Mouse (Mus musculus) hindbrain, embryonic 12.5 days (tissue): Measurements from ENCODE around the gene Pnldc1. TPM values are rescaled to one million over a fixed set of nuclear protein-coding genes. Genes with fewer than 3 reads are reported as not detected.
A peak's percentile ranks its signal among the peaks of the same experiment; 100 is the strongest.
"Not testable (repeated sequence)": the region's sequence is repeated elsewhere in the genome, so short reads cannot be mapped to it uniquely, and the experiment has no call there.

Experiments used
- ATAC-seq: fragments of 200-750 bp; cut with Nextera tagmentation; 2 replicates; pipeline ENCODE4 v1.8.0; 2017; ENCODE audit warnings: moderate TSS enrichment; ENCODE audit not compliant: low FRiP score
- H3K27ac ChIP-seq: fragments of 300-500 bp; sonication (generic); 2 replicates; pipeline ENCODE4 v1.5.1; 2016; ENCODE audit warnings: mild to moderate bottlenecking
- H3K27me3 ChIP-seq: fragments of 300-500 bp; sonication (generic); 2 replicates; pipeline ENCODE4 v1.6.1; 2016; ENCODE audit warnings: mild to moderate bottlenecking
- H3K36me3 ChIP-seq: fragments of 300-500 bp; sonication (generic); 2 replicates; pipeline ENCODE4 v1.6.1; 2016; ENCODE audit warnings: mild to moderate bottlenecking
- H3K4me1 ChIP-seq: fragments of 300-500 bp; sonication (generic); 2 replicates; pipeline ENCODE4 v1.6.1; 2016
- H3K4me2 ChIP-seq: fragments of 300-500 bp; sonication (generic); replicated peaks from 2 replicates; pipeline ENCODE4 v1.6.1; 2016; ENCODE audit warnings: mild to moderate bottlenecking
- H3K4me3 ChIP-seq: fragments of 300-500 bp; sonication (generic); 2 replicates; pipeline ENCODE4 v1.5.1; 2016; ENCODE audit warnings: mild to moderate bottlenecking
- H3K9ac ChIP-seq: fragments of 300-500 bp; sonication (generic); 2 replicates; pipeline ENCODE4 v1.6.1; 2016; ENCODE audit warnings: mild to moderate bottlenecking, moderate library complexity
- H3K9me3 ChIP-seq: fragments of 300-500 bp; sonication (generic); replicated peaks from 2 replicates; pipeline ENCODE4 v1.6.1; 2016; ENCODE audit warnings: mild to moderate bottlenecking
- WGBS: fragments of 180-500 bp; shearing (Covaris S2); methylation state at CpG from one replicate; pipeline ENCODE4 v1.1.7; 2016; 5-methylcytosine and 5-hydroxymethylcytosine counted together
- polyA plus RNA-seq: library from polyadenylated mRNA; unstranded; fragments of >200 nt; fragmentation: Nextera tagmentation; extraction: Ambion mirVana; gene quantifications from 2 replicates; pipeline ENCODE4 v1.2.1, GENCODE M21; 2016

Gene Pnldc1
- 1.5 TPM in 2 replicates for polyA plus RNA-seq

GRCm38 (mm10) chr17:12909361-12910280 lies at the start of gene Pnldc1:
TSS of gene Pnldc1 (minus strand) at chr17:12910230.
- no peaks in the 10 kb centered on the region for H3K4me1 ChIP-seq
- peaks cover 41% of the 10 kb centered on the region for H3K36me3 ChIP-seq
- no peak within 1 kb of the TSS for H3K4me2 ChIP-seq
- no peak for ATAC-seq
- WGBS = 77% methylated on average over 35 of the region's 35 CpGs
- no peak within 1 kb of the TSS for H3K27ac ChIP-seq
- H3K9ac ChIP-seq = no peak within 1 kb of the TSS
- H3K4me3 ChIP-seq = no peak within 1 kb of the TSS
- no peaks in the 10 kb centered on the region for H3K9me3 ChIP-seq
- no peaks in the 10 kb centered on the region for H3K27me3 ChIP-seq

- H3K9me3 ChIP-seq, H3K27ac ChIP-seq, H3K27me3 ChIP-seq, ATAC-seq: not testable (repeated sequence)
- H3K36me3 ChIP-seq = peaks cover 16% of the 10 kb centered on the region
- H3K4me1 ChIP-seq = peaks cover 11% of the 10 kb centered on the region
- peak overlapping the region; percentile 30 for H3K4me3 ChIP-seq
- peak overlapping the region; percentile 49 for H3K4me2 ChIP-seq
- 11% methylated on average over 2 of the region's 2 CpGs for WGBS
- peak overlapping the region; percentile 47; the same call in 1 of the 2 replicates for H3K9ac ChIP-seq
These were observed 49.3 kb upstream of the Pnldc1 start for GRCm38 (mm10) chr17:12959377-12959776.

- ATAC-seq = no peak
- Histone ChIP-seq H3K27me3 (no peaks in the 10 kb centered on the region), H3K9me3 (no peaks in the 10 kb centered on the region), H3K27ac (no peak overlapping the region), H3K4me2 (no peak overlapping the region), H3K4me1 (peaks cover 11% of the 10 kb centered on the region), H3K4me3 (no peak overlapping the region), H3K36me3 (peaks cover 34% of the 10 kb centered on the region), H3K9ac (no peak overlapping the region)
- WGBS = 95% methylated on average over 8 of the region's 8 CpGs
These were observed 46.6 kb upstream of the Pnldc1 start for GRCm38 (mm10) chr17:12956664-12957063.

- Histone ChIP-seq H3K4me3 (no peak overlapping the region), H3K27me3 (no peaks in the 10 kb centered on the region), H3K36me3 (peaks cover 73% of the 10 kb centered on the region), H3K9ac (no peak overlapping the region), H3K4me1 (no peaks in the 10 kb centered on the region), H3K9me3 (no peaks in the 10 kb centered on the region), H3K27ac (no peak overlapping the region), H3K4me2 (no peak overlapping the region)
- WGBS = 93% methylated on average over 5 of the region's 5 CpGs
- ATAC-seq = no peak
These were observed 39.6 kb upstream of the Pnldc1 start for GRCm38 (mm10) chr17:12949669-12950068.

GRCm38 (mm10) chr17:12942459-12943162 lies 32.6 kb upstream of the Pnldc1 start:
- peaks cover 49% of the 10 kb centered on the region for H3K36me3 ChIP-seq
- no peak overlapping the region for H3K9ac ChIP-seq
- no peak overlapping the region for H3K4me3 ChIP-seq
- H3K27me3 ChIP-seq = no peaks in the 10 kb centered on the region; the same call in 1 of the 2 replicates
- peaks cover 5% of the 10 kb centered on the region; the same call in 1 of the 2 replicates for H3K4me1 ChIP-seq
- WGBS = 96% methylated on average over 6 of the region's 6 CpGs
- ATAC-seq = no peak
- H3K4me2 ChIP-seq = no peak overlapping the region
- no peak overlapping the region for H3K27ac ChIP-seq
- no peaks in the 10 kb centered on the region for H3K9me3 ChIP-seq

- Histone ChIP-seq H3K4me1 (peaks cover 5% of the 10 kb centered on the region; the same call in 1 of the 2 replicates), H3K36me3 (peaks cover 44% of the 10 kb centered on the region), H3K27ac (no peak overlapping the region), H3K4me3 (no peak overlapping the region), H3K4me2 (no peak overlapping the region), H3K9ac (no peak overlapping the region), H3K27me3 (no peaks in the 10 kb centered on the region; the same call in 1 of the 2 replicates), H3K9me3 (no peaks in the 10 kb centered on the region)
- no peak for ATAC-seq
- WGBS = 84% methylated on average over 8 of the region's 8 CpGs
These were observed 31.7 kb upstream of the Pnldc1 start for GRCm38 (mm10) chr17:12941543-12942260.

GRCm38 (mm10) chr17:12940151-12940805 lies 30.2 kb upstream of the Pnldc1 start, which contains the start of gene Acat3:
TSS of gene Acat3 (minus strand) at chr17:12940600.
- peaks cover 5% of the 10 kb centered on the region; the same call in 1 of the 2 replicates for H3K4me1 ChIP-seq
- peak within 1 kb of the TSS; percentile 50 for H3K4me2 ChIP-seq
- no peaks in the 10 kb centered on the region; the same call in 1 of the 2 replicates for H3K27me3 ChIP-seq
- H3K9ac ChIP-seq = peak within 1 kb of the TSS; percentile 32; the same call in 1 of the 2 replicates
- H3K4me3 ChIP-seq = peak within 1 kb of the TSS; percentile 20
- no peaks in the 10 kb centered on the region for H3K9me3 ChIP-seq
- ATAC-seq = peak; percentile 54
- no peak within 1 kb of the TSS for H3K27ac ChIP-seq
- WGBS = 16% methylated on average over 27 of the region's 27 CpGs
- H3K36me3 ChIP-seq = peaks cover 31% of the 10 kb centered on the region

- Histone ChIP-seq H3K4me2 (peak overlapping the region; percentile 50), H3K9ac (0 out of 2 replicates have a peak overlapping the region, but pooled peaks have one; percentile 32), H3K36me3 (peaks cover 24% of the 10 kb centered on the region), H3K4me3 (0 out of 2 replicates have a peak overlapping the region, but pooled peaks have one; percentile 20)
- not testable (repeated sequence) for H3K27me3 ChIP-seq, H3K9me3 ChIP-seq, H3K27ac ChIP-seq, H3K4me1 ChIP-seq
- peak; percentile 68; the same call in 1 of the 2 replicates for ATAC-seq
- 54% methylated on average over 2 of the region's 12 CpGs for WGBS
These were observed 29.5 kb upstream of the Pnldc1 start for GRCm38 (mm10) chr17:12939377-12940148.

- WGBS = 47% methylated on average over 2 of the region's 2 CpGs
- Histone ChIP-seq H3K36me3 (peaks cover 11% of the 10 kb centered on the region), H3K27me3 (no peaks in the 10 kb centered on the region; the same call in 1 of the 2 replicates), H3K27ac (no peak overlapping the region), H3K4me3 (no peak overlapping the region), H3K9ac (no peak overlapping the region), H3K9me3 (no peaks in the 10 kb centered on the region), H3K4me2 (no peak overlapping the region), H3K4me1 (peaks cover 5% of the 10 kb centered on the region; the same call in 1 of the 2 replicates)
- ATAC-seq = no peak
These were observed 28.0 kb upstream of the Pnldc1 start for GRCm38 (mm10) chr17:12938077-12938476.

GRCm38 (mm10) chr17:12937412-12937970 lies 27.5 kb upstream of the Pnldc1 start:
- 82% methylated on average over 2 of the region's 2 CpGs for WGBS
- peaks cover 6% of the 10 kb centered on the region for H3K36me3 ChIP-seq
- peaks cover 5% of the 10 kb centered on the region; the same call in 1 of the 2 replicates for H3K4me1 ChIP-seq
- no peak overlapping the region for H3K4me2 ChIP-seq
- no peak overlapping the region for H3K4me3 ChIP-seq
- no peak overlapping the region for H3K27ac ChIP-seq
- no peak for ATAC-seq
- H3K9ac ChIP-seq = no peak overlapping the region
- H3K27me3 ChIP-seq = no peaks in the 10 kb centered on the region; the same call in 1 of the 2 replicates
- H3K9me3 ChIP-seq = no peaks in the 10 kb centered on the region
